ENCODE assay signal across 19 mouse cellular contexts in genomic region chr4:106333071-106333470, GRCm38 (mm10). TPM values are rescaled to one million over a fixed set of nuclear protein-coding genes. Genes with fewer than 3 reads are reported as not detected.
A peak's percentile ranks its signal among the peaks of the same experiment; 100 is the strongest.
DNase-seq lines count a peak whose midpoint lies in the region; ATAC-seq and TF ChIP-seq lines count a peak whose summit lies in the region.
"Had no signal": no experiment of that assay in that cellular context is flagged by ENCODE, and none has a peak within 500 bp of the region (broad histone marks: within the 10 kb centered on the region; RNA-seq: fewer than 3 reads in every experiment).

No protein-coding gene starts in this region.

- H3K27me3 ChIP-seq in kidney, adult 2 months (replicated peaks; ENCODE audit: control insufficient read depth, insufficient read depth, low read length): no peaks in the 10 kb centered on the region
- no peaks in the 10 kb centered on the region for H3K27me3 ChIP-seq in kidney, embryonic 16.5 days (ENCODE audit: insufficient read depth, low read length)
- no peaks in the 10 kb centered on the region for H3K27me3 ChIP-seq in liver, embryonic 12.5 days (replicated peaks)
- no peaks in the 10 kb centered on the region for H3K27me3 ChIP-seq in liver, embryonic 14.5 days (ENCODE audit: control insufficient read depth, insufficient read depth, low read length)
- H3K27me3 ChIP-seq in midbrain, embryonic 10.5 days (ENCODE audit: low read depth, poor library complexity, severe bottlenecking): no peaks in the 10 kb centered on the region
- H3K27me3 ChIP-seq: embryonic facial prominence, embryonic 13.5 days; forebrain, embryonic 12.5 days; heart, embryonic 12.5 days; hindbrain, embryonic 12.5 days had no signal

- no peak for ATAC-seq in kidney, embryonic 16.5 days (ENCODE audit: low FRiP score, low TSS enrichment)
- ATAC-seq in liver, embryonic 12.5 days: no peak
- no peak for ATAC-seq in liver, embryonic 14.5 days (ENCODE audit: insufficient read depth)
- no peak for ATAC-seq in activated CD4-positive, CD25-positive, alpha-beta regulatory T cell, adult 4 months
- ATAC-seq: forebrain, embryonic 16.5 days had no signal

- no peak for DNase-seq in kidney, adult 2 months
- DNase-seq in liver, embryonic 14.5 days (ENCODE audit: low read depth in 3 of 3, low spot score in 3 of 3): no peak
- DNase-seq in yolk sac, embryonic 10.5 days (ENCODE audit: low spot score): peak; percentile 24
- no peak for DNase-seq in midbrain, embryonic 10.5 days (ENCODE audit: low spot score)
- DNase-seq: adrenal gland, adult 8-10 months; cerebellum, adult 11 months; cerebellum, adult 9-11 months; cerebellum, postnatal 36 days; gastrocnemius, postnatal 10 days; heart, adult 2 months; heart, postnatal 4 days had no signal

- H3K9ac ChIP-seq in kidney, embryonic 16.5 days (replicated peaks; ENCODE audit: low read length): no peak overlapping the region
- H3K9ac ChIP-seq in liver, embryonic 12.5 days: no peak overlapping the region
- no peak overlapping the region for H3K9ac ChIP-seq in liver, embryonic 14.5 days (replicated peaks)
- H3K9ac ChIP-seq: embryonic facial prominence, embryonic 13.5 days; forebrain, embryonic 12.5 days; heart, embryonic 12.5 days; hindbrain, embryonic 12.5 days had no signal

- TF ChIP-seq POLR2A in kidney, adult 2 months (IDR thresholded peaks at IDR 0.05; ENCODE audit: low read depth, low read length): no peak

- no peaks in the 10 kb centered on the region for H3K9me3 ChIP-seq in kidney, embryonic 16.5 days (ENCODE audit: low read length)
- no peaks in the 10 kb centered on the region for H3K9me3 ChIP-seq in liver, embryonic 12.5 days (replicated peaks)
- H3K9me3 ChIP-seq in liver, embryonic 14.5 days (ENCODE audit: control insufficient read depth, low read length): no peaks in the 10 kb centered on the region
- H3K9me3 ChIP-seq in midbrain, embryonic 10.5 days (replicated peaks): no peaks in the 10 kb centered on the region
- H3K9me3 ChIP-seq: embryonic facial prominence, embryonic 13.5 days; forebrain, embryonic 12.5 days; heart, embryonic 12.5 days; hindbrain, embryonic 12.5 days had no signal

- no peaks in the 10 kb centered on the region for H3K36me3 ChIP-seq in kidney, adult 2 months (ENCODE audit: control insufficient read depth, insufficient read depth, low read length)
- H3K36me3 ChIP-seq in kidney, embryonic 16.5 days (ENCODE audit: insufficient read depth, low read length): no peaks in the 10 kb centered on the region
- peaks cover 2% of the 10 kb centered on the region; the same call in 1 of the 2 replicates for H3K36me3 ChIP-seq in liver, embryonic 12.5 days
- H3K36me3 ChIP-seq in liver, embryonic 14.5 days (replicated peaks; ENCODE audit: control insufficient read depth, insufficient read depth, low read depth): no peaks in the 10 kb centered on the region
- H3K36me3 ChIP-seq in midbrain, embryonic 10.5 days: peaks cover 2% of the 10 kb centered on the region; the same call in 1 of the 2 replicates
- H3K36me3 ChIP-seq: embryonic facial prominence, embryonic 13.5 days; forebrain, embryonic 12.5 days; heart, embryonic 12.5 days; hindbrain, embryonic 12.5 days had no signal

- no peak overlapping the region for H3K4me3 ChIP-seq in kidney, adult 2 months (ENCODE audit: insufficient read depth, low read depth, low read length)
- H3K4me3 ChIP-seq in kidney, embryonic 16.5 days (ENCODE audit: low read length): no peak overlapping the region
- H3K4me3 ChIP-seq in liver, embryonic 12.5 days: no peak overlapping the region
- H3K4me3 ChIP-seq in liver, embryonic 14.5 days (ENCODE audit: insufficient read depth in 1 of 2, low read depth in 2 of 2, low read length in 2 of 2): no peak overlapping the region
- H3K4me3 ChIP-seq in midbrain, embryonic 10.5 days: no peak overlapping the region
- H3K4me3 ChIP-seq: embryonic facial prominence, embryonic 13.5 days; forebrain, embryonic 12.5 days; heart, adult 2 months; heart, embryonic 12.5 days; hindbrain, embryonic 12.5 days had no signal

- WGBS in kidney, adult 2 months: 68% methylated on average over 3 of the region's 3 CpGs
- WGBS in kidney, embryonic 16.5 days: 67% methylated on average over 3 of the region's 3 CpGs
- 75% methylated on average over 3 of the region's 3 CpGs for WGBS in liver, embryonic 12.5 days (ENCODE audit: insufficient replicate concordance)
- 82% methylated on average over 3 of the region's 3 CpGs for WGBS in liver, embryonic 14.5 days (ENCODE audit: insufficient replicate concordance)
- 89% methylated on average over 3 of the region's 3 CpGs for WGBS in midbrain, embryonic 10.5 days

- H3K27ac ChIP-seq in kidney, adult 2 months (ENCODE audit: insufficient read depth, low read depth, low read length): peak overlapping the region; percentile 0
- no peak overlapping the region for H3K27ac ChIP-seq in kidney, embryonic 16.5 days (ENCODE audit: low read length)
- peak overlapping the region; percentile 58; the same call in 1 of the 2 replicates for H3K27ac ChIP-seq in liver, embryonic 12.5 days
- H3K27ac ChIP-seq in liver, embryonic 14.5 days: peak overlapping the region; percentile 1; the same call in 1 of the 2 replicates
- no peak overlapping the region for H3K27ac ChIP-seq in midbrain, embryonic 10.5 days (replicated peaks)
- H3K27ac ChIP-seq: embryonic facial prominence, embryonic 13.5 days; forebrain, embryonic 12.5 days; heart, adult 2 months; hindbrain, embryonic 12.5 days had no signal

- H3K4me2 ChIP-seq in kidney, embryonic 16.5 days (replicated peaks; ENCODE audit: low read depth, low read length): no peak overlapping the region
- H3K4me2 ChIP-seq in liver, embryonic 12.5 days: no peak overlapping the region
- no peak overlapping the region for H3K4me2 ChIP-seq in liver, embryonic 14.5 days (ENCODE audit: low read depth)
- H3K4me2 ChIP-seq: embryonic facial prominence, embryonic 13.5 days; forebrain, embryonic 12.5 days; heart, embryonic 12.5 days; hindbrain, embryonic 12.5 days had no signal

- TF ChIP-seq CTCF in kidney, adult 2 months (conservative IDR thresholded peaks at IDR 0.05; ENCODE audit: insufficient read depth, insufficient read length, low read depth, low read length): no peak
- TF ChIP-seq CTCF in liver, embryonic 14.5 days (IDR thresholded peaks at IDR 0.05; ENCODE audit: low read depth): no peak

- H3K4me1 ChIP-seq in kidney, adult 2 months (ENCODE audit: control insufficient read depth, insufficient read depth, low read length): peaks cover 37% of the 10 kb centered on the region
- H3K4me1 ChIP-seq in kidney, embryonic 16.5 days (ENCODE audit: insufficient read depth, low read length): peaks cover 32% of the 10 kb centered on the region
- peaks cover 66% of the 10 kb centered on the region for H3K4me1 ChIP-seq in liver, embryonic 12.5 days
- peaks cover 23 to 40% of the 10 kb centered on the region in 2 experiments for H3K4me1 ChIP-seq in liver, embryonic 14.5 days (replicated peaks; ENCODE audit: control insufficient read depth in 2 of 2, insufficient read depth in 2 of 2, low read length in 1 of 2)
- H3K4me1 ChIP-seq in midbrain, embryonic 10.5 days: no peaks in the 10 kb centered on the region; the same call in 1 of the 2 replicates
- H3K4me1 ChIP-seq: forebrain, embryonic 12.5 days; hindbrain, embryonic 12.5 days had no signal

- TF ChIP-seq EP300 in liver, embryonic 14.5 days (IDR thresholded peaks at IDR 0.05; ENCODE audit: low read depth): no peak

RNA-seq across cellular contexts. Expression of gene Usp24, which starts 17.1 kb away (rescaled TPM):
- 21.4 and 22.3 TPM in 2 replicates for polyA plus RNA-seq in kidney, adult 2 months (2012; rRNA removed)
- polyA plus RNA-seq in kidney, embryonic 16.5 days (2015; fragmentation: Nextera tagmentation; extraction: Ambion mirVana): 6.3 and 6.4 TPM in 2 replicates
- polyA plus RNA-seq in liver, embryonic 12.5 days (2016; fragmentation: Nextera tagmentation; extraction: Ambion mirVana): 13.5 and 13.6 TPM in 2 replicates
- 4.9 and 6.8 TPM in 2 replicates for polyA plus RNA-seq in liver, embryonic 14.5 days (2012; rRNA removed)
- polyA plus RNA-seq in liver, embryonic 14.5 days (2014; fragmentation: Nextera tagmentation; extraction: Ambion mirVana): 6.4 and 7.8 TPM in 2 replicates
- 6.4 and 7.0 TPM in 2 replicates for polyA plus RNA-seq in midbrain, embryonic 10.5 days (2016; fragmentation: Nextera tagmentation; extraction: Ambion mirVana)
- polyA plus RNA-seq in activated CD4-positive, CD25-positive, alpha-beta regulatory T cell, adult 4 months (2017; shearing (Covaris generic)): 1 to 10 TPM; 7.2 to 8.5 TPM

Comparison
In these comparisons a context has a peak if more than half of its experiments do, and no peak if none do; other contexts are left out.
1. H3K27ac ChIP-seq: peak in kidney, adult 2 months (single experiment), liver, embryonic 12.5 days (single experiment) and liver, embryonic 14.5 days (single experiment); none in kidney, embryonic 16.5 days (single experiment) and midbrain, embryonic 10.5 days (single experiment).